Mouse (Mus musculus) olfactory bulb, adult 2 months (tissue): ENCODE data around the gene Gdf11.

Experiments used
- CTCF ChIP-seq: fragments of 200-500 bp; IDR thresholded peaks from 2 replicates; pipeline ENCODE4 v1.5.1; 2012; ENCODE audit warnings: low read depth, mild to moderate bottlenecking, low read length, moderate library complexity; ENCODE audit not compliant: insufficient read depth
- POLR2A ChIP-seq: fragments of 200-500 bp; IDR thresholded peaks from 2 replicates; pipeline ENCODE4 v1.6.1; 2012; ENCODE audit warnings: mild to moderate bottlenecking, low read depth, low read length, moderate library complexity; ENCODE audit not compliant: insufficient read depth

DNA sequence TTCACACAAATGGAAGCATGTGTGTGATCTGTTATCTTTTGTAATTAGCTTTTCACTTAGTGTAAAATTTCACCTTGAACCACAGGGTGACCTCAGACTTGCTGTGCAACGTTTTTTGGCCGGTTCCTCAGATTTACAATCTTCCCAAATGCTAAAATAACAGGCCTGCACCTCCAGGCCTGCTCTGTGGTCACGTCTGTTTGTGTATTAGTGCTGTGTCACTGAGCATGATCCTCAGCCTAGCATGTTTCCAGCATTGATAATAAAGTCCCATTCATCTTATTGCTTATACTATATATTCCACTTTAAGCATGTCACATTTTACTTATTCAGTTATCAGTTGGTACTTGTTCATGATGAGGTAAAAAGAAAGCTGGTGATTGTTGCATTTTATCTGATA, 41.2 kb downstream of the Gdf11 start:
- TF ChIP-seq CTCF: no peak
- TF ChIP-seq POLR2A: no peak
